Mouse (Mus musculus) ZHBTc4 (cell line): ENCODE results near the gene Smarcd2.

Experiments used
- DNase-seq: peaks from one replicate; pipeline ENCODE4 v3.0.0-alpha.2; 2011; ENCODE audit warnings: low read depth, low spot score

The Smarcd2 gene

DNA sequence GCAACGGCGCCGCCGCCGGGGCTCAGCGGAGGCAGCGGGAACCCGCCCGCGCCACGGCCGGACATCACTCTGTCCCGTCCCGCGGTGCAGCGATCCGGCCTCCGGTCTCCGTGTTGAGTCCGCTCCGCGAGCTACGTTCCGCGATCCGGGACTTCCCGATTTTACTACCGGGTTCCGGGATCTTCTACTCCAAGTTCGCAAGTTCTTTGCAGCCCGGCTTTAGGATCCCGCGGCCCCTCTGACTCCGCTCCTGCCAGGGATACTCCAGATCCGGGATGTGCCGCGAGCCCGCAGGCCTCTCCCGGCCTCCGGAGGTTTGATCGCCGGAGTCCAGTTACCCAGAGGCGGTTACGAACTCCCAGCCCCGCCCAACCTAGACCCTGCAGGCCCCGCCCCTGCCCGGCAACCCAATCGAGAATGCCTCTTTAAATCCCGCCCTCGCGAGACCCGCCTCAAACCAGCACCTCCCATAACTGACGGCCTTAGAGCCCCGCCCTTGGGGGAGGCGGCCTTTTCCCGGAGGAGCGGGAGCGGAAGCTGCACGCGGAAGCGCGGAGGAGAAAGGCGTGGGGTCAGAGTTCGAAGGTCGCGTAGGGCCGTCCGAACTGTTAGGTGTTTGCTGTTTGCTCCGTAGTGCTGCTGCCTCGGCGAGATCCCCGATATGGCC lies at the start of gene Smarcd2:
Smarcd2 (minus strand) TSS at position 329 of the 667 bp plus-strand sequence.
- peak; percentile 100 for DNase-seq

- no peak for DNase-seq
Observed at GRCm38 (mm10) chr11:106318406-106319366, 45.9 kb upstream of the Smarcd2 start.

DNA sequence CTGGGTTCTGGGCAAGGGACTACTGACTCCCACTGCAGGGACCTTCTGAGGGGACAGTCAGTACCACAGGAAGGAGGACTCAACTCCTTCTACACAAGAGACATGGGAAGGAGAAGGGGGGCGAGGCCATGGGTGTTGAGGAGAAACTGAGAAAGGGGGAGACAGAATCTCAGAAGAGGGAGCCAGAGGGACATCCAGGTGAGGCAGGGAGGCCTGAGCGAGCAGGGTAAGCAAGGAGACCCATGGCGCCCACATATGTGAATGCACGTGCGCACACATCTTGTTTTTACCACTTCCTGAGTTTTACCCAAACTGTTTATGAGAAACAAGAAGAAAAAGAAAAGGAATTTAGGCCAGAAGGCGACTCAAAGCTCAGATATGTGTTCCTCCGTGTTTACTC lies 45.0 kb upstream of the Smarcd2 start:
- no peak for DNase-seq

DNA sequence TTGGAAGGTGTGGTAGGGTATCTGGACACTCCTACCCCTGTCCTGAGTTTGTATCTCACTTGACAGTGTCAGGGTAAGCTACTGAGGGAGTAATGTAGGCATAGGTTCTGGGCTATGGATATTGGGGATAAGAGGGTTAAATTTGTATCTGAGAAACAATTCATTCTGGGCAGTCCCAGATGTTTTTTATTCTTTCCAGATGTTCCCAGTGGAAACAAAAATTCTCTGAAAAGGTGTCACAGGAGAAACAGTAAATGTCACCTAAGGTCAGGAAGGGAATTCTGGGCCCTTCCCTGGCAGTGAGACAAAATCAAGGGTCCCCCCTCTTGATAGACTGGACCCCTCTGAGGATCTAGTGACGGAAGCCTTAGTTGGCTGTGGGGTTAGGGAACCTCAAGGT lies 43.6 kb upstream of the Smarcd2 start:
- no peak for DNase-seq

DNA sequence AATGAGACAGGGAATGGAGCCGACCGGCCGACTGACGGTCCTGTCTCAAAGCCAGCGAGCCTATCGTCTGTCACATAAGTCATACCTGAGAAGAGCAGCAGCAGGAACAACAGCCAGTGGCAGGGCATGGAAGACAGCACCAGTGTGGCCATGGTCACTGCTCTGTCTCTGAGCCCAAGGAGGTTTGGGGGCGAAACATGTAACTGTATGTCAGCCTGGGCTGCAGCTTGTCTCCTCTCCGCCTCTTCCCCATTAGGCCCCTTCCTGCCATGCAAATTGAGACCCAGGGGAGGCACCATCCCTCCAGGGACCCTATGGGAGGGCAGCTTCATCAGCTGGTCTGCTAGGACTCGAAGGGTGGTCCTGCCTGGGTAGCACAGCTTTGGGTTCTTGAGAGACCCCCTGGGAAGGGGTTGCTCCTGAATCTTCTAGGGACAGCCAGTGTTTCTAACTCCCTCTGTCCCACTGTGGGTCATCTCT lies 41.6 kb upstream of the Smarcd2 start, which contains the start of gene Cd79b:
Cd79b (minus strand) TSS at position 430 of the 480 bp plus-strand sequence.
- DNase-seq = no peak

GRCm38 (mm10) chr11:106313533-106313932 lies 40.8 kb upstream of the Smarcd2 start:
- DNase-seq = peak; percentile 65

DNA sequence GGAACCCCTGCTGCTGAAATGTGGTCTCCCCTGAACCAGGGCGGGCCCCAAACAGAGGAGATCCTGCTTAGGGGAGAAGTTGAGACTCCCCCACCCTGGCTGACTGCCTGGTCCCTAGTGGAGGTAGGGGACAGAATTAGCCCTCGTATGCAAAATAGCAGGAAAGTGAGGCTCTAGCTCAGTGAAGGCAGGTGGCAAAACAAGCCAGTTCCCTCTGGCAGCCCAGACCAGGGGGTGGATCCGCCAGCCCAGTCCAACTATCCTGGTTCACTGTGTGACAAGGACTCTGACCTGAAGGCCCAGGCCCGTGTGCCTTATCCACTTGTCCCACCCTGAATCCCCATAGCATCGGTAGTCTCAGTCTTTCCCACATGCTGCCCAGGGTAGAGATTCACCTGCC lies 37.4 kb upstream of the Smarcd2 start:
- no peak for DNase-seq

DNA sequence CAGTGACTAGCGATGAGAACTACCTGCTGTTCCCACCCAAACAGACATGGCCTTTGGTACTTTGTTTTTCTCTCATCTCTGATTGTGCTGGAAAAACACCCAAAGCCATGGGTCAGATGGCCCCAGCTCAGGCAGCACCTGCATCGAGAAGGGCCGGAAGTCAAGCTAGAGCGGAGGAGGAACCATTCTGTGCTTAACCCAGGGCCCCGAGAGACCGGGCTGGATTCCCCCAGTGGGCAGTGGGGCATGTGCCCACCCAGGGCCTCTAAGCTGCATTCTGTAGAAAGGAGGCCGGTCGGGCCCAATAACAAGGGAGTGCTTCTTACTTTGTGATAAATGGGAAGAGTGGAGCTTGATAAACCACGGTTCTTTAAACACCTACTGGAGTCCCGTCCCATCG lies 35.4 kb upstream of the Smarcd2 start:
- no peak for DNase-seq

DNA sequence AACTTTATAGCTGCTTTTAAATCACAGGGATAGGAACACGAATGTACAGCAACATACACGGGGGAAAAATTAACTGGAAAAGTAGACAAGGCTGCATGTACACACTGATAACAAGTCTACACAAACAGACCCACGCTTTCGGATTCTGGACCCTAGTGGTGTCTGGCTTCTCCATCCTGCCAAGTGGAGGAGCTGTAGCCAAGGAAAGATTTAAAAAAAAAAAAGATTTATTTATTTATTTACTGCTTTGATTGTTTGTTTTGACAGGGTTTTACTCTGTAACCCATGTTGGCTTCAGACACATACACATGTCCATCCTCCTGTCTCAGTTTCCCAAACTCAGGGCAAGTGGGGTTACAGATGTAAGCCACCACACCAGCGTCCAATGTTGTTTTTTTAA lies 34.7 kb upstream of the Smarcd2 start:
- DNase-seq = no peak

GRCm38 (mm10) chr11:106306758-106307157 lies 34.0 kb upstream of the Smarcd2 start:
- DNase-seq = no peak

DNA sequence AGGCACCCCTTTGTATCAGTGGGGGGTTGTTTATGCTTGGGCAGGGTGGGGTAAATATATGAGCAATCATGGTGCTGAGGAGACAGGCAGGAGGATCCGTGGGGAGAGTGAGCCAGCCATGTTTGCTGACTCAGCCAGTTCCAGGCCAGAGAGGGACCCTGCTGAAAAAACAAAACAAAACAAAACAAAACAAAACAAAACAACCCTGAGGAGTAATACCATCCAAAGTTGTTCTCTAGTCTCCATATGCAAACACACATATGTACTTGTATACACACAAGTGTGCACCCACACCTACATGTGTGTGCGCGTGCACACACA lies 33.3 kb upstream of the Smarcd2 start:
- no peak for DNase-seq

DNA sequence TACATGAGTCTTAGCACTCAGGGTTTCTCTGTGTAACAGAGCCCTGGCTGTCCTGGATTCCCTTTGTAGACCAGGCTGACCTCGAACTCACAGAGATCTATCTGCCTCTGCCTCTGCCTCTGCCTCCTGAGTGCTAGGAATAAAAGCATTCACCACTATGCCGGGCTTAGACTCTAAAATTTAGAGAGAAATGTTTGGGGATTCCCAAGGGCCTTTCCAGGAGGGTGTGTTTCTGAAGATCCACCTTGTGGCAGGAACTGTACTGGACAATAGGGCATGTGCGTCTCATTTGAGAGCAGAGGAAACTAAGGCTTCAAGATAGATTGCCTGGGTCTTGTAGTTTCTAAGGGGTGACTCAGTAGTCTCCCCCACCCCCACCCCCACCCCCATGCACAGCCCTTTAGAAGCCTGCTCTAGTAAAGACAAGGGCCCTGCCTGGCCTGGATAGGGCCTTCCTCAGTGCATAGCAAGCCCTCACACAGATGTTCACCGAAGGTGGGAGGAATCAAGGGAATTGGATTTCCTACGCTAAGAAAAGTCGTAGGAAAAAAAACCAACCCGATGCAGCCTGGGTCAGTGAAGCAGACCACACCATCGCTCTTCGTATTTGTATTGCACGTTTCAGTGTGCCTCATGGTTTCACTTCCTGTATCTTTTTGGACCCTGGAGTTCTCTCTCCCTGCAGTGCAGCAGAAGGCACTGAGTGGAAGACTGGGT lies 32.7 kb upstream of the Smarcd2 start:
- DNase-seq = no peak

GRCm38 (mm10) chr11:106302634-106303033 lies 29.9 kb upstream of the Smarcd2 start:
- peak; percentile 89 for DNase-seq

DNA sequence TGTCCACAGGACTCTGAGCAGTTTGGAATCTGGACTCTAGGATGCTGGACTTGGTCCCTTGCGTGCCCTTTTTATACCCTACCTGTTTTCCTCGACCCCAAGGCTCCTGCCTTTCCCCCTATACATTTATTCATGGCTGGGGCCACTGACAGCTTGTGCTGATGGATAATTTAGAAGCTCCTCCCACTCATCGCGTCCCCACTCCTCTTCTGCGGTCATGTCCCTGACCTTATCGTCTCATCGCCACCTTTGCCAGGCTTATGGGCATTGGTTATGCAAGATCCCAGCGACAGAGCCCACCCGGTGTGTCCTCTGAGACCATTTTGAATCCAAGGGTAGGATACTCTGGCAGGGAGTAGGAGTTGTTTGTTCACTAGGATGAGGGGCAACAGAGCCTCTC lies 29.0 kb upstream of the Smarcd2 start, which contains the start of gene Gh:
Gh (minus strand) TSS at position 101 of the 400 bp plus-strand sequence.
- no peak for DNase-seq

DNA sequence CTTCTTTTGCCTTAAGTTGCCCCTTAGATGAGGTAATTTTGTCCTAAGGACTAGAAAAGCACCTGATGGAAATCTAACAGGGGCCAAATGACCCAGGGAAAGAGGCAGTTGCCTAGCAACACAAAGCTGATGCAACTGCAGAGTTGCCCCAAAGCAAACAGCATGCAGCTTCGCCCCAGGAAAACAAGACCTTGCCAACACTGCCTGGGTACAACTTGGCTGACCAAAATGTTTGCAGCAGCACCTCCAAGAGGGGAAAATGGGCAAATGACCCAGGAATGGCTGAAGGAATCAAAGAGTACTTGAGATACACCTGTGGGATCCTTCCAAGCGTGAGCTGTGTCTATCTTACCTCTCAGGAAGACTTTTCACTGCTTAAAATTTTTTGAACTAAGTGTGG lies 19.1 kb upstream of the Smarcd2 start:
- DNase-seq = no peak

DNA sequence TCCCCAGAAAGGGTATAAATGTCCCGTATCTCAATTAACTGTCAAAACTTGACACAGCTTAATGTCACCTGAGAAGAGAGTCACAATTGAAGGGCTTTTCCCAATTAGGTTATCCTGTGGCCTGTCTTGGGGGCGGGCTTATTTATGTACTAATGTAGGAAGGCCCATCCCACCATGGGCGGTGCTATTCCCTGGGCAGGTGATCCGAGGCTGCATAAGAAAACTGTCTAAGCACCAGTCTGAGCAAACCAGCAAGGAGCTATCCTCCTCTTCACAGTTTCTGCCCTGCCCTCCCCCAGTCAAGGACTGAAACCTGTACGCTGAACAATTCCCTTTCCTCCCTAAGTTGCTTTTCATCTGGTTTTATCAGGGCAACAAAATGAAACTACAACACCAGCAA lies 17.6 kb upstream of the Smarcd2 start:
- no peak for DNase-seq

- DNase-seq = no peak
Observed at GRCm38 (mm10) chr11:106289369-106289768, 16.6 kb upstream of the Smarcd2 start.

GRCm38 (mm10) chr11:106286987-106287386 lies 14.2 kb upstream of the Smarcd2 start:
- no peak for DNase-seq

- DNase-seq = no peak
Observed at GRCm38 (mm10) chr11:106286206-106286605, 13.4 kb upstream of the Smarcd2 start.

DNA sequence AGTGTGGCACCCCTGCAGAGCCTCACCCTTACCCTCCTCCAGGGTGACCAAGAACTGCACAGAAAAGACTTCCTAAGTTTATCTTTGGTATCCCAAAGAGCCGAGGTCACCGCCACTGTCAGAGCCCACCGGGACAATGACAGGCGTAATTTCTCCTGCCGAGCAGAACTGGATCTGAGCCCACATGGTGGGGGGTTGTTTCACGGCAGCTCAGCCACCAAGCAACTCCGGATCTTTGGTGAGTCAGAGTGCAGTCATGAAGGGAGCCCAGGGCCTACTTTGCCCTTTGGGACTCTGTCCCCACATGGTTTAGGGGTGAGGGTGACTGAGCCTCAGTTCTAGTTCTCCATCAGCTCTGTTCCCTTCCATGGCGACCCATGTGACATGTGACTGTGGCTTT lies 11.4 kb upstream of the Smarcd2 start:
- DNase-seq = no peak

DNA sequence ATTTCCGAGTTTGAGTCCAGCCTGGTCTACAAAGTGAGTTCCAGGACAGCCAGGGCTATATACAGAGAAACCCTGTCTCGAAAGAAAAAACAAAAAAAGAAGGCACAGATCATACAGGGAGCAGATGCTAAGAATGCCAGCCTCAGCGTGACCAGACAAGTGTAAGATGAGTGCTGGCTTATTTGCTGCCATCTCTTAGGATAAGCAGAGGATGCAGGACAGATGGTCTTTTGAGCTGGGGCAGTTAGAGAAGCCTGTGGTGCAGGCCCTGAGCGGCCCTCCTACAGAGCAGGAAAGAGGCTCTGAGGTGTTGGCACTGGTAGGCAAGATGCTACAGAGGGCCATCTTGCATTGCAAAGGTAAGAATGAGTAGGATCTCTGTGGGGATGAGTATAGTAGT lies 10.6 kb upstream of the Smarcd2 start:
- no peak for DNase-seq

- DNase-seq = no peak
Observed at GRCm38 (mm10) chr11:106282452-106282851, 9.7 kb upstream of the Smarcd2 start.
